Mouse (Mus musculus) v-Abl transformed pro-B cells (cell line): ENCODE results near the gene Wwox.

Experiments
- in situ Hi-C, 2 experiments: fragments of 400-800 bp; cut with MboI; formaldehyde crosslinking; loops; one replicate each; pipeline ENCODE4 v1.15.1; 2025; ENCODE audit not compliant: unreplicated experiment in 2 of 2

Gene Wwox

DNA sequence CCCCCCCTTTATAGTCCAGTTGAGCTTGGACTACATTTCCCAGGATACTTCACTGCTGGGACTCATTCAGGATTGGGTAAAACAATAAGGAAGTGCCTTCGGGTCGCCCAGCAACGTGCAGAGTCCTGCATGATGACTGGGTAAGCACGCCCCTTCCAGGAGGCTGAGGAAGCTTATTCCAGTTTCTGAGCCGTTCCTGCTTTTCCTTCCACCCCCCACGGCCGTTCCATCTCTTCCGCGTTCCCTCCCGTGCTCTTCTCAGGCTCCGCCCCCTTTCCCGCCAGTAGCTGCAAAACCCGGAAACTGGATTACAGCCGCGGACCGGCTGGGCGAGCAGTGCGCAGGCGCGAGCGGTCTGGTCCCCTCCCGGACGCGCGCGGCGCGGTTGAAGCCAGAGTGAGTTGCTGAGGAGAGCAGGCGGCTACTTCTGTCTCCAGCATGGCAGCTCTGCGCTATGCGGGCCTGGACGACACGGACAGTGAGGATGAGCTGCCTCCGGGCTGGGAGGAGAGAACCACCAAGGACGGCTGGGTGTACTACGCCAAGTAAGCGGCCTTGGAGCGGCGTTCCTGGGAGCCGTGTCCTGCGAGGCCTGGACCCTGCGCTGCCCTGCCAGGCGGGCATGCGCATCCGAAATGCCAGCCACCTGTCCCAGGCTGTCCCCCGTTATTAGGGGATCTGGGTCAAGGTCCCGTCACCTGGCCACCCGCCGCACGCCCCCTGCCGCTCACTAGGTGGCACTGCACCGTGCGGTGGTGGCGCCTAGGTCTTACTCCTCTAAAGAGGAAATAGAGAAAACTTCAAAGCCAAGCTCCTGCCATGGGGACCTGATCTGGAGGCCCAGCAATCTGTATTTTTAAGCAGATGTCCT lies at the start of gene Wwox:
Gene Wwox, plus strand, starts transcription at position 322 of the 871 bp plus-strand sequence.
- in situ Hi-C loops: loop anchor here (5.0 to 25.0 kb wide), 5 partner anchors 67 to 805 kb away; partner anchors contain the start of genes Mon1b (in 2 of the 2) and Syce1l (in 1 of the 2)

GRCm38 (mm10) chr8:114390465-114391254 lies 48.8 kb upstream of the Wwox start:
- in situ Hi-C loops: no loop called here

- in situ Hi-C loops: no loop called here
Observed at GRCm38 (mm10) chr8:114398326-114398725, 41.1 kb upstream of the Wwox start.

GRCm38 (mm10) chr8:114399273-114399672 lies 40.2 kb upstream of the Wwox start:
- in situ Hi-C loops: no loop called here

DNA sequence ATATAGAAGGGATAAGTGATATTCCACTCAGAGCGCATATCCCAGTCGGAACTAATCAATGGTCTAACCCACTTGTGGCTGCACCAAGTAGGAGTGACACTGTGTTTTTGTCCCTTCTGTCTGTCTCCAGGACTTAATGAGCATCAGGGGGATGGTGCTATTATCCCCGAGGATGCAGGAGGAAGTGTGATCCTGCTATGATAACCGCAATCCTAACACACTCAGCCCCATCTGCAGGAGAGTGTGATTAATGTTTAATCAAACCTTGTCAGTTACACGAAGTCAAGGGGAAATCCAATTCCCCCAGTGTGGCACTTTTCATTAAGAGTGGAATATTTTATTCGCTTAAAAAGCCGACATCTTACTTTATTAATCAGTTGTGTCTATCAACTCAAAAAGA lies 37.8 kb upstream of the Wwox start:
- in situ Hi-C loops: no loop called here

GRCm38 (mm10) chr8:114411421-114411820 lies 28.0 kb upstream of the Wwox start:
- in situ Hi-C loops: no loop called here

DNA sequence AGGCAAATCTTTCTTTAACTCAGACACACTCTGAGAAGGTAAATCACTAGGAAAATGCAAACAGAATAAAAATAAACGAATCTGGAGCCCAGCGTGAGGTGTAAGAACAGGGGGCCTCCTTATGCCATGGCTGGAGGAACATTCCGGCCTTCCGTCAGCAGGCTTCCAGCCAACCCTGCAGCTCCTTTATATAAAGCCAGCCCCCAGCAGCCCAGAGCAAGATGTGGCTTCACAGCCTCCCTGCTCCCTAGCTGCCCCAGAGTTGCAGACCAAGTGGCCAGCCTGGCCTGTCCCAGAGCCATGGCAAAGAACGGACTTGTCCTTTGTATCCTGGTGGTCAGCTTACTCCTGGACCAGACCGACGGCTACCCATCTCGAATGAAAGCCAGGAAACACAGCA lies 21.7 kb upstream of the Wwox start, which contains the start of gene Clec3a:
Gene Clec3a, plus strand, starts transcription at position 301 of the 400 bp plus-strand sequence.
- in situ Hi-C loops: no loop called here

DNA sequence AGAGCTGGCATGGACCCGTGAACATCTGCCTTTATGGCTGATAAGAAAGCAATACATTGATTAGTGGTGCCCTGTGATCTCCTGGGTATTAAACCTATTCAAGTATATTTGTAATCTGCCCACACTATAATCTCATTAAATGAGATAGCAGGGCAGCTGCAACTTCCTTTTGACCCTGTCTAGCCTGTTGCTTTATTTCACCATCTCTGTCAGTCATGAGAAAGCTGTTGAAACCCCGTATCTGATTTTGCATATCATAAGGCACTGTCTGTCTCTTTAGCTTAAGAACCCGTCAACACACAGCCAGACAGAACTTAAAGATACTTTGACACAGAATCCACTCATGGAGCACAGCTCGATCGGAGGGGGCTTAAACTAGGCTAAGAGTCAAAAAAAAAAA lies 21.0 kb upstream of the Wwox start:
- in situ Hi-C loops: no loop called here

DNA sequence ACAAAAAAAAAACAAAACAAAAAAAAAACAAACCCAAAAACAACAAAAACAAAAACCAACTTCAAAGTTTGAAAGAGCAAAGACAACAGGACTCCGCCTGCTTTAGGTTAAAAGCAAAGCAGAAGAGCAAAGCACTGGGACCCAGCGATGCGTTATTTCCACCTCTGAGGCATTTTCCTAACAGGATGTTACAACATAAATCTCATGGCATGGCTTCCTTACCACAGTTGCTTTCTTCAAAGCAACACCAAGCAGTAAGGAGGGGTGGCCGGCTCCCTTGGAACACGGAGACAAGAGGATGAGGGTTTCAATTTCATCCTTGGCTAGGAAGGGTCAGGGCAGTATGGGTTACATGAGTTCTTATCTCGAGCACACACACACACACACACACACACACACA lies 20.6 kb upstream of the Wwox start:
- in situ Hi-C loops: no loop called here

- in situ Hi-C loops: no loop called here
Observed at GRCm38 (mm10) chr8:114421544-114421943, 17.9 kb upstream of the Wwox start.

GRCm38 (mm10) chr8:114438236-114438635 lies 1.2 kb upstream of the Wwox start:
- in situ Hi-C loops: loop anchor here (5.0 to 25.0 kb wide), 5 partner anchors 66 to 803 kb away; partner anchors contain the start of genes Mon1b (in 2 of the 2) and Syce1l (in 1 of the 2)

DNA sequence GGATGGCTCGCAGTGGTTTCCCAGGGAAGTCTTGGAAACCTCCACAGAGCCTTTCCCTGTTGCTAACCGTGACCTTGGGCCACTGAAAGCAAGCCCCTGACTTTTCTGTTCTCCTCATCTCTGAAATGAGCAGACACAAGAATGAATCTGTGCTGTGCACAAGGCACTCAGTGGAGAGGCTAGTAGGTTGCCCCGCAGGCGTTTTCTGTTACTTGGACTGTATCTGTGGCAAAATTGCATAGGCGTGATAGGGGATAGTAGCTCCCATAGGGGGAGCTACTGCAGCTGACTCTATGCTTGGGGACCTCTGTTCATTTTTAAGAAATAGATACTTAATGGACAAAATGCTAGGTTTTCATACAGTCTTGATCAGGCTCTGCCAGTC lies 742 bp downstream of the Wwox start:
- in situ Hi-C loops: loop anchor here in 1 of 2 experiments (25.0 kb wide), 1 partner anchor 803 kb away; the partner anchor contains the start of genes Mon1b and Syce1l

GRCm38 (mm10) chr8:114441616-114442015 lies 2.2 kb downstream of the Wwox start:
- in situ Hi-C loops: loop anchor here in 1 of 2 experiments (25.0 kb wide), 1 partner anchor 804 kb away; the partner anchor contains the start of genes Mon1b and Syce1l

DNA sequence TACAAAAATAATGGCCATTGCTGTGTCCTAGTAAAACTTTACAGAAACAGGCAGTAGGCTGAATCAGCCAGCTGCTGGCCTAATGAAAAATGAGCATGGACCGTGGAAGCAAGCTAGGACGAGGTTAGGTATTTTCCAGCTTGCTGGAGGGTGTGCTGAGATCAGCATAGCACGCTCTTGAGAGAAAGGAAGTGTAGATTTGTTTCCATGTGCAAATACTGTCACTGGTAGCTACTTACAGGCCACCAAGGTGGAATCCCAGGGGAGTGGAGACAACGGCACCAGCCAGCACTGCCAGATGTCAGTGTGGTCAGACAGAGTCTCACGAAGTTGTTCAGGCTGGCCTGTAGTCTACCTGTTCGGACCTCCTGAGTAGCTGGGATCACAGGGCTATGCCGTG lies 7.4 kb downstream of the Wwox start:
- in situ Hi-C loops: loop anchor here in 1 of 2 experiments (25.0 kb wide), 1 partner anchor 810 kb away; the partner anchor contains the start of genes Mon1b and Syce1l

- in situ Hi-C loops: loop anchor here (5.0 to 25.0 kb wide), 7 partner anchors 310 to 1985 kb away; no protein-coding TSS in a partner anchor
Observed at GRCm38 (mm10) chr8:114452278-114452677, 12.8 kb downstream of the Wwox start.

DNA sequence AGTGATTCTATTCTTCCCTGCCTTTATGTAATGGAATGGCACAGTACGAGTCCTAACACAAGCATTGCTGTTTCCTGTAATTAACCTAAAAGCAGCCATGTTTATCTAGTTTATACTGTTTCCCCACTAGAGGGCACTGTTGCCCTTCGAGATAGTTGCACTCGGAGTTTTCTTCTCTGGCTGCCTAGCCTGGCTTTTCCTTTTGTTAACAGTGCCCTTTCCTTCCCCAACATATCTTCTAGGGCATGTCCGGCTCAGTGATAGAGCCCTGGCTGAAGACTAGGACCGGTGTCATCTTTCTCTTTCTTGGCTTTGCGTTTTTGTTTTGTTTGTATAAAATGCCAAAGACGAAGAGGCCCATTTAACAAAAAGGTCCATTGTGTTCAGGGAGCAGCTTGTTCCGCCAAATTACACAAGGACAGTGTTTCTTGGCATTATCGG lies 13.3 kb downstream of the Wwox start:
- in situ Hi-C loops: loop anchor here (5.0 to 25.0 kb wide), 7 partner anchors 310 to 1984 kb away; no protein-coding TSS in a partner anchor

DNA sequence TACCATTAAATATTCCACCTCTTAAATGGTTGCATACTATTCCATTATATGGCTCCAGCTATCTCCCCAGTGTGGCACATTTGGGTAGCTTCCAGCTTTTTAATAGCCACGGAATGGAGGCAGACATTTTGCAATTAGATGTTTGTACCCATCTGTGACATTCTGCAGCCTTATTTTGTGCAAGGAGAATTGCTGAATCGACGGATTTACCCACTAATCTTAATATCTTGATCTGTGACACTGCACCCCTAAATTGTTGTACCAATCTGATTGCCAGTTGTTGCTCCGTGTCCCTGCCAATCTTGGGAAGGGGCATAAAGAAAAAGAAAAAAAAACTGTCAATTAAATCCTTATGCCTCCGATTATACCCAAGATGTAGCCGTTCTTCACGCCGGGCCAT lies 15.8 kb downstream of the Wwox start:
- in situ Hi-C loops: loop anchor here (5.0 to 25.0 kb wide), 6 partner anchors 307 to 1259 kb away; partner anchors contain the start of gene Maf (in 1 of the 2)

DNA sequence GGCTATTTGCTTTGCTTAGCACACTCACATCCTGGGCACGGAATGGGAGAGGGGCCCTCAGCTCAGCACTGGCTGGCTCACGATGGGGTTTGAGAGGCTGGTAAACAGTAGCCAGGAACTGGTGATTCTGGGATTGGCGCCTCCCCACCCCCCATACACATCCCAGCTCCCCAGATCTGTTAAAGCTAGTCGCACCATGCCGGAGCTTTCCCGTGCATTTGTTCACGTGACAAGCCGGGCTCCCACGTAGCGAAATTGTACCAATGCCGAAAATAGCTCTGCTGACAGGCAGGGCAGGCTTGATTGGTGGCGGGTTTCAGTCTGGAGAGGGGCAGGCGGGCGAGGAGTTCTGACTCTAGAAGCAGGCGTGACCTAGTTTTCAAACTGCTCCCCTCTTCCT lies 16.5 kb downstream of the Wwox start:
- in situ Hi-C loops: loop anchor here (5.0 to 25.0 kb wide), 6 partner anchors 306 to 1259 kb away; partner anchors contain the start of gene Maf (in 1 of the 2)

- in situ Hi-C loops: loop anchor here (5.0 to 25.0 kb wide), 6 partner anchors 304 to 1257 kb away; partner anchors contain the start of gene Maf (in 1 of the 2)
Observed at GRCm38 (mm10) chr8:114458113-114458784, 18.8 kb downstream of the Wwox start.

DNA sequence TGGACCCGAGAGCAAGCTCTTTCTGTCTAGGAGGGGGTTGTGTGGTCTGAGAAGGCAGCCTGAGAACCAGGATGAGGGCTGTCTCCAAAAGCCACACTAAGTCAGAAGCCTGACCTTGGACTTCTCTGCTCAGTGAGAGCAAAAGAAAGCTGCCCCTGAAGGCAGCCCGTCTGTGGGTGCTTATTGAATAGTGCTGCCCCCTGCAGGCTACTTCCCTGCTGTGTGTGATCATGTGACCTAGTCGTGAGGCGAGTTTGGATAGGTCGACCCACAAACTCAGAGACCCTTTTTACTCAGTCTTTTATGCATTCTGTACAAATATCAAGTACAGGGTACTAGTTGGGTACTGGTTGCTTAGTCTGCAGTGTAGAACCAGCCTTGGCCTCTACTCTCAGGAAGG lies 21.1 kb downstream of the Wwox start:
- in situ Hi-C loops: loop anchor here (25.0 kb wide), 2 partner anchors 302 to 952 kb away; no protein-coding TSS in a partner anchor
